Comparison of ENCODE assay signal across 26 mouse cellular contexts in genomic region chr6:8465985-8466384, GRCm38 (mm10). TPM values are rescaled to one million over a fixed set of nuclear protein-coding genes. Genes with fewer than 3 reads are reported as not detected.
DNase-seq lines count a peak whose midpoint lies in the region; ATAC-seq and TF ChIP-seq lines count a peak whose summit lies in the region.
"Had no signal": no experiment of that assay in that cellular context is flagged by ENCODE, and none has a peak within 500 bp of the region (broad histone marks: within the 10 kb centered on the region; RNA-seq: fewer than 3 reads in every experiment).

No protein-coding gene starts in this region.

- DNase-seq in limb, embryonic 10.5 days (ENCODE audit: low spot score): no peak
- DNase-seq in midbrain, embryonic 11.5 days (ENCODE audit: low spot score, missing footprints): peak; percentile 61
- DNase-seq in kidney, postnatal 25 days: no peak
- DNase-seq: adrenal gland, postnatal 10 days; adrenal gland, postnatal 36 days; cerebellum, adult 18-20 months; cerebellum, adult 9-10 months; cerebellum, postnatal 14 days; gastrocnemius, postnatal 25 days; heart, adult 18-20 months; heart, postnatal 10 days; heart, postnatal 36 days had no signal

- no peaks in the 10 kb centered on the region for H3K27me3 ChIP-seq in limb, embryonic 12.5 days
- no peaks in the 10 kb centered on the region for H3K27me3 ChIP-seq in limb, embryonic 10.5 days (ENCODE audit: low read depth, poor library complexity, severe bottlenecking)
- no peaks in the 10 kb centered on the region; the same call in 1 of the 2 replicates for H3K27me3 ChIP-seq in midbrain, embryonic 11.5 days (ENCODE audit: control insufficient read depth, insufficient read depth, low read length)
- no peaks in the 10 kb centered on the region for H3K27me3 ChIP-seq in midbrain, embryonic 16.5 days (ENCODE audit: control insufficient read depth, insufficient read depth, low read depth, low read length)
- no peaks in the 10 kb centered on the region for H3K27me3 ChIP-seq in intestine, postnatal 0 days (replicated peaks; ENCODE audit: control insufficient read depth, insufficient read depth, low read length)
- H3K27me3 ChIP-seq: embryonic facial prominence, embryonic 13.5 days; forebrain, embryonic 15.5 days; heart, embryonic 12.5 days; heart, embryonic 15.5 days; hindbrain, embryonic 13.5 days; Patski had no signal

- no peak overlapping the region for H3K9ac ChIP-seq in limb, embryonic 12.5 days (replicated peaks)
- H3K9ac ChIP-seq in midbrain, embryonic 11.5 days (ENCODE audit: low read length): no peak overlapping the region
- no peak overlapping the region for H3K9ac ChIP-seq in midbrain, embryonic 16.5 days (ENCODE audit: low read depth, low read length)
- no peak overlapping the region for H3K9ac ChIP-seq in intestine, postnatal 0 days (ENCODE audit: low read depth, low read length)
- H3K9ac ChIP-seq: embryonic facial prominence, embryonic 13.5 days; forebrain, embryonic 12.5 days; forebrain, embryonic 15.5 days; heart, embryonic 12.5 days; heart, embryonic 15.5 days; hindbrain, embryonic 13.5 days had no signal

- no peak for ATAC-seq in limb, embryonic 12.5 days (ENCODE audit: insufficient number of reproducible peaks, insufficient read depth, low FRiP score, low TSS enrichment, low read depth)
- no peak for ATAC-seq in midbrain, embryonic 11.5 days (ENCODE audit: low FRiP score)
- no peak for ATAC-seq in midbrain, embryonic 16.5 days
- peak; percentile 39; the same call in 1 of the 2 replicates for ATAC-seq in intestine, postnatal 0 days
- ATAC-seq: forebrain, embryonic 15.5 days; hindbrain, embryonic 16.5 days; Patski had no signal

- WGBS in limb, embryonic 12.5 days: 81% methylated on average over 5 of the region's 5 CpGs
- WGBS in limb, embryonic 10.5 days: 95% methylated on average over 5 of the region's 5 CpGs
- 86% methylated on average over 5 of the region's 5 CpGs for WGBS in midbrain, embryonic 11.5 days
- WGBS in midbrain, embryonic 16.5 days: 88% methylated on average over 5 of the region's 5 CpGs
- WGBS in intestine, postnatal 0 days: 42% methylated on average over 5 of the region's 5 CpGs

- H3K4me3 ChIP-seq in limb, embryonic 12.5 days (replicated peaks): no peak overlapping the region
- no peak overlapping the region for H3K4me3 ChIP-seq in limb, embryonic 10.5 days
- no peak overlapping the region for H3K4me3 ChIP-seq in midbrain, embryonic 11.5 days (ENCODE audit: low read depth, low read length)
- H3K4me3 ChIP-seq in midbrain, embryonic 16.5 days (ENCODE audit: low read depth, low read length): no peak overlapping the region
- H3K4me3 ChIP-seq in intestine, postnatal 0 days (ENCODE audit: low read depth, low read length): no peak overlapping the region
- H3K4me3 ChIP-seq: embryonic facial prominence, embryonic 10.5 days; embryonic facial prominence, embryonic 13.5 days; erythroblast, embryonic 14.5 days; forebrain, embryonic 12.5 days; forebrain, embryonic 15.5 days; heart, embryonic 12.5 days; heart, embryonic 15.5 days; hindbrain, embryonic 10.5 days; hindbrain, embryonic 13.5 days had no signal

- no peaks in the 10 kb centered on the region for H3K36me3 ChIP-seq in limb, embryonic 12.5 days
- no peaks in the 10 kb centered on the region for H3K36me3 ChIP-seq in limb, embryonic 10.5 days
- H3K36me3 ChIP-seq in midbrain, embryonic 11.5 days (ENCODE audit: control insufficient read depth, insufficient read depth, low read length): no peaks in the 10 kb centered on the region
- H3K36me3 ChIP-seq in midbrain, embryonic 16.5 days (ENCODE audit: control insufficient read depth, insufficient read depth, low read length): no peaks in the 10 kb centered on the region
- no peaks in the 10 kb centered on the region for H3K36me3 ChIP-seq in intestine, postnatal 0 days (ENCODE audit: control insufficient read depth, insufficient read depth)
- H3K36me3 ChIP-seq: embryonic facial prominence, embryonic 10.5 days; embryonic facial prominence, embryonic 13.5 days; forebrain, embryonic 12.5 days; forebrain, embryonic 15.5 days; heart, embryonic 12.5 days; heart, embryonic 15.5 days; hindbrain, embryonic 10.5 days; hindbrain, embryonic 13.5 days had no signal

- H3K4me2 ChIP-seq in limb, embryonic 12.5 days: no peak overlapping the region
- H3K4me2 ChIP-seq in midbrain, embryonic 11.5 days: no peak overlapping the region
- no peak overlapping the region for H3K4me2 ChIP-seq in midbrain, embryonic 16.5 days (ENCODE audit: low read length)
- 0 out of 2 replicates have a peak overlapping the region, but pooled peaks have one; percentile 7 for H3K4me2 ChIP-seq in intestine, postnatal 0 days (replicated peaks; ENCODE audit: low read depth)
- H3K4me2 ChIP-seq: embryonic facial prominence, embryonic 13.5 days; forebrain, embryonic 12.5 days; forebrain, embryonic 15.5 days; heart, embryonic 12.5 days; heart, embryonic 15.5 days; hindbrain, embryonic 13.5 days had no signal

- peak overlapping the region; percentile 42; the same call in 1 of the 2 replicates for H3K27ac ChIP-seq in limb, embryonic 12.5 days
- no peak overlapping the region for H3K27ac ChIP-seq in limb, embryonic 10.5 days
- no peak overlapping the region for H3K27ac ChIP-seq in midbrain, embryonic 11.5 days (ENCODE audit: low read depth, low read length)
- no peak overlapping the region for H3K27ac ChIP-seq in midbrain, embryonic 16.5 days (ENCODE audit: low read length)
- peak overlapping the region; percentile 54 for H3K27ac ChIP-seq in intestine, postnatal 0 days (ENCODE audit: low read depth, low read length)
- H3K27ac ChIP-seq: embryonic facial prominence, embryonic 10.5 days; embryonic facial prominence, embryonic 13.5 days; forebrain, embryonic 12.5 days; forebrain, embryonic 15.5 days; heart, embryonic 15.5 days; hindbrain, embryonic 10.5 days; hindbrain, embryonic 13.5 days had no signal

- no peaks in the 10 kb centered on the region for H3K9me3 ChIP-seq in limb, embryonic 12.5 days
- no peaks in the 10 kb centered on the region for H3K9me3 ChIP-seq in limb, embryonic 10.5 days (replicated peaks)
- no peaks in the 10 kb centered on the region for H3K9me3 ChIP-seq in midbrain, embryonic 11.5 days (ENCODE audit: control insufficient read depth, low read length)
- H3K9me3 ChIP-seq in midbrain, embryonic 16.5 days (replicated peaks; ENCODE audit: control insufficient read depth, low read length, poor library complexity, severe bottlenecking): no peaks in the 10 kb centered on the region
- H3K9me3 ChIP-seq in intestine, postnatal 0 days (ENCODE audit: control insufficient read depth): no peaks in the 10 kb centered on the region
- H3K9me3 ChIP-seq: embryonic facial prominence, embryonic 10.5 days; embryonic facial prominence, embryonic 13.5 days; forebrain, embryonic 12.5 days; forebrain, embryonic 15.5 days; heart, embryonic 12.5 days; heart, embryonic 15.5 days; hindbrain, embryonic 10.5 days; hindbrain, embryonic 13.5 days had no signal

- H3K4me1 ChIP-seq in limb, embryonic 12.5 days (replicated peaks): peaks cover 3% of the 10 kb centered on the region
- no peaks in the 10 kb centered on the region for H3K4me1 ChIP-seq in limb, embryonic 10.5 days
- H3K4me1 ChIP-seq in midbrain, embryonic 11.5 days (ENCODE audit: control insufficient read depth, insufficient read depth, low read length): peaks cover 7% of the 10 kb centered on the region; the same call in 1 of the 2 replicates
- H3K4me1 ChIP-seq in midbrain, embryonic 16.5 days (ENCODE audit: control insufficient read depth, insufficient read depth, low read length): no peaks in the 10 kb centered on the region
- no peaks in the 10 kb centered on the region for H3K4me1 ChIP-seq in intestine, postnatal 0 days (replicated peaks; ENCODE audit: control insufficient read depth, insufficient read depth, low read length)
- H3K4me1 ChIP-seq: embryonic facial prominence, embryonic 10.5 days; embryonic facial prominence, embryonic 13.5 days; heart, embryonic 12.5 days; hindbrain, embryonic 13.5 days had no signal

- TF ChIP-seq CTCF in intestine, postnatal 0 days (IDR thresholded peaks at IDR 0.05; ENCODE audit: low read depth): no peak

RNA-seq across cellular contexts. Expression of gene Glcci1, which starts 43.4 kb away (rescaled TPM):
- polyA plus RNA-seq in limb, embryonic 12.5 days (2016; fragmentation: Nextera tagmentation; extraction: Ambion mirVana): 26.3 and 28.2 TPM in 2 replicates
- polyA plus RNA-seq in limb, embryonic 10.5 days (2016; fragmentation: Nextera tagmentation; extraction: Ambion mirVana): 11.0 and 16.3 TPM in 2 replicates
- polyA plus RNA-seq in midbrain, embryonic 11.5 days (2014; fragmentation: Nextera tagmentation; extraction: Ambion mirVana): 16.5 and 18.2 TPM in 2 replicates
- polyA plus RNA-seq in midbrain, embryonic 16.5 days (2015; fragmentation: Nextera tagmentation; extraction: Ambion mirVana): 4.8 and 7.1 TPM in 2 replicates
- polyA plus RNA-seq in intestine, postnatal 0 days (2015; fragmentation: Nextera tagmentation; extraction: Ambion mirVana): 3.8 and 3.9 TPM in 2 replicates

Comparison
In these comparisons a context has a peak if more than half of its experiments do, and no peak if none do; other contexts are left out.
1. H3K27ac ChIP-seq: peak in limb, embryonic 12.5 days (single experiment) and intestine, postnatal 0 days (single experiment); none in limb, embryonic 10.5 days (single experiment), midbrain, embryonic 11.5 days (single experiment) and midbrain, embryonic 16.5 days (single experiment).